Mouse (Mus musculus) liver, embryonic 14.5 days (tissue): ENCODE results near the gene Klhl11.

Experiments
- CTCF ChIP-seq: IDR thresholded peaks from 2 replicates; pipeline ENCODE4 v1.5.1; 2016; ENCODE audit warnings: antibody characterized with exemption, low read depth, control low read depth
- EP300 ChIP-seq: IDR thresholded peaks from 2 replicates; pipeline ENCODE4 v1.6.1; 2016; ENCODE audit warnings: antibody characterized with exemption, low read depth

- no peak for TF ChIP-seq CTCF
- no peak for TF ChIP-seq EP300
Observed at GRCm38 (mm10) chr11:100515061-100515460, 42.5 kb upstream of the Klhl11 start.
